ENCODE assay signal across 10 mouse cellular contexts in the genomic region with DNA sequence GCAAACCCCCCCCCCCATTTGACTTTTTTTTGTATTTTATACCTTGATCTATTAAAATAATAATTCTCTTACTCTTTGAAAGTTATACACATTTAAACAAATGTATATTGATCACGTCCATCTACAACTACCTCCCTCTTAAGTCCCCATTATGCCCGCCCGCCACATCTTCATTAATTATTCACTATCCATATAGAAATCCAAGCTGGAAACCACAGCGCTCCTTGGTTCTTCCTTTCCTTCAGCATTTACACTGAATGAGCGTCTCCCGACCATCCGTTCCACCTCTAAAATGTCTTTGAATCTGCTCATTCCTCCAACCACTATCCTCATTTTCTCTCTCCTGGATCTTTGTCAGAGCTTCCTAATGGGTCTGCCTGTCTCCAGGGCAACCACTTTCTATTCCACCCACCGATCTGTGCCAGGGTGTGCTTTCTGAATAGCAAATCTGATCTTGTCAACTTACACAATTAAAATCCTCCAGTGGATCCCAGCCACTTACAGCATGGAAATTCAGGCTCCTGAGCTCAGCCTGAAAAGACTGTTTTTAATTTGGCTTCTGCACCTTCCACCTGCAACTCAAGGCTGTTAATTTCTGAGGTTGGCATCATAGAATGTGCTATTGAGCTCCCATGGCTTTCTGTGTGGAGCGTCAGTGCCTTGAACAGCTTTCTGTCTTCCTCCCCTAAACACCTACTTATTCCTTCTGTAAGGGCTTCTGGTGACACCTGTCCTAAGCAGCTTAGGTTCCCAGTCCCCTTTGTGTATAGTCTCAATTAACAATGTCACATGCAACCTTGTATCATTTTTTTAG.
DNase-seq lines count a peak whose midpoint lies in the region; ATAC-seq lines count a peak whose summit lies in the region.
"Had no signal": no experiment of that assay in that cellular context is flagged by ENCODE, and none has a peak within 500 bp of the region (broad histone marks: within the 10 kb centered on the region; RNA-seq: fewer than 3 reads in every experiment).

No protein-coding gene starts in this region.

- no peak for DNase-seq in neural tube, embryonic 11.5 days (ENCODE audit: low spot score)
- DNase-seq in neural tube, embryonic 10.5 days (ENCODE audit: extremely low spot score, low spot score): no peak
- DNase-seq in layer of hippocampus, adult 18-20 months (ENCODE audit: low spot score in 2 of 2): peak; percentile 71 to 89
- DNase-seq in telencephalon, adult 2 months (ENCODE audit: low read depth, low spot score): peak; percentile 96
- DNase-seq in B cell, adult 2 months: no peak
- DNase-seq in thymus, postnatal 0 days (ENCODE audit: low spot score): no peak
- no peak for DNase-seq in embryonic facial prominence, embryonic 10.5 days (ENCODE audit: low spot score)

- no peaks in the 10 kb centered on the region for H3K36me3 ChIP-seq in neural tube, embryonic 11.5 days (ENCODE audit: control insufficient read depth, insufficient read depth, low read length)
- H3K36me3 ChIP-seq in midbrain, embryonic 12.5 days: no peaks in the 10 kb centered on the region
- H3K36me3 ChIP-seq in embryonic facial prominence, embryonic 10.5 days (replicated peaks): no peaks in the 10 kb centered on the region
- H3K36me3 ChIP-seq: lung, embryonic 15.5 days had no signal

- 66% methylated on average over 9 of the region's 9 CpGs for WGBS in neural tube, embryonic 11.5 days
- WGBS in midbrain, embryonic 12.5 days: 41% methylated on average over 9 of the region's 9 CpGs
- WGBS in embryonic facial prominence, embryonic 10.5 days: 85% methylated on average over 9 of the region's 9 CpGs

- no peak overlapping the region for H3K27ac ChIP-seq in neural tube, embryonic 11.5 days (ENCODE audit: low read depth, low read length)
- H3K27ac ChIP-seq in midbrain, embryonic 12.5 days (replicated peaks): peak overlapping the region; percentile 70
- no peak overlapping the region for H3K27ac ChIP-seq in embryonic facial prominence, embryonic 10.5 days (replicated peaks)
- H3K27ac ChIP-seq: kidney, postnatal 0 days; lung, embryonic 15.5 days had no signal

- H3K27me3 ChIP-seq in neural tube, embryonic 11.5 days (ENCODE audit: control insufficient read depth, insufficient read depth, low read length): no peaks in the 10 kb centered on the region
- no peaks in the 10 kb centered on the region for H3K27me3 ChIP-seq in midbrain, embryonic 12.5 days
- no peaks in the 10 kb centered on the region for H3K27me3 ChIP-seq in embryonic facial prominence, embryonic 10.5 days (replicated peaks; ENCODE audit: low read depth, poor library complexity, severe bottlenecking)
- H3K27me3 ChIP-seq: lung, embryonic 15.5 days had no signal

- H3K9me3 ChIP-seq in neural tube, embryonic 11.5 days (ENCODE audit: control insufficient read depth, low read length): no peaks in the 10 kb centered on the region
- H3K9me3 ChIP-seq in midbrain, embryonic 12.5 days: no peaks in the 10 kb centered on the region
- no peaks in the 10 kb centered on the region for H3K9me3 ChIP-seq in embryonic facial prominence, embryonic 10.5 days
- H3K9me3 ChIP-seq: lung, embryonic 15.5 days had no signal

- H3K4me2 ChIP-seq in neural tube, embryonic 11.5 days (ENCODE audit: low read depth): no peak overlapping the region
- H3K4me2 ChIP-seq in midbrain, embryonic 12.5 days (replicated peaks): peak overlapping the region; percentile 26
- H3K4me2 ChIP-seq: lung, embryonic 15.5 days had no signal

- H3K4me1 ChIP-seq in neural tube, embryonic 11.5 days (ENCODE audit: control insufficient read depth, insufficient read depth, low read length): peaks cover 4% of the 10 kb centered on the region; the same call in 1 of the 2 replicates
- peaks cover 17% of the 10 kb centered on the region for H3K4me1 ChIP-seq in midbrain, embryonic 12.5 days
- peaks cover 10% of the 10 kb centered on the region for H3K4me1 ChIP-seq in embryonic facial prominence, embryonic 10.5 days
- H3K4me1 ChIP-seq: lung, embryonic 15.5 days had no signal

- H3K4me3 ChIP-seq in neural tube, embryonic 11.5 days (ENCODE audit: low read depth, low read length): no peak overlapping the region
- no peak overlapping the region for H3K4me3 ChIP-seq in midbrain, embryonic 12.5 days
- no peak overlapping the region for H3K4me3 ChIP-seq in embryonic facial prominence, embryonic 10.5 days
- H3K4me3 ChIP-seq: lung, embryonic 15.5 days had no signal

- no peak overlapping the region for H3K9ac ChIP-seq in neural tube, embryonic 11.5 days (ENCODE audit: low read length)
- H3K9ac ChIP-seq in midbrain, embryonic 12.5 days (replicated peaks): no peak overlapping the region
- H3K9ac ChIP-seq: lung, embryonic 15.5 days had no signal

- peak; percentile 62 for ATAC-seq in neural tube, embryonic 11.5 days (ENCODE audit: insufficient read depth, low FRiP score, low TSS enrichment)
- peak; percentile 76 for ATAC-seq in midbrain, embryonic 12.5 days (ENCODE audit: low FRiP score, low read depth)

Comparison
In these comparisons a context has a peak if more than half of its experiments do, and no peak if none do; other contexts are left out.
1. DNase-seq: peak in layer of hippocampus, adult 18-20 months (2 of 2) and telencephalon, adult 2 months (single experiment); none in neural tube, embryonic 11.5 days (single experiment), neural tube, embryonic 10.5 days (single experiment), B cell, adult 2 months (0 of 2), thymus, postnatal 0 days (single experiment) and embryonic facial prominence, embryonic 10.5 days (single experiment).